Mouse (Mus musculus) limb, embryonic 14.5 days (tissue): ENCODE measurements at regions not wholly inside any gene's neighbourhood (a gene's known extent, or its start where the extent isn't known, plus 50 kb on each side); places are given as distances from the start of the nearest gene placed in this dataset.

ENCODE experiments used
- ATAC-seq: fragments of 200-750 bp; cut with Nextera tagmentation; 2 replicates; pipeline ENCODE4 v1.8.0; 2017; ENCODE audit warnings: low read depth, moderate number of reproducible peaks, moderate TSS enrichment; ENCODE audit not compliant: low FRiP score
- DNase-seq: peaks from one replicate; pipeline ENCODE4 v3.0.0-alpha.2; 2015; ENCODE audit warnings: low spot score
- H3K27ac ChIP-seq: fragments of 300-500 bp; sonication (generic); replicated peaks from 2 replicates; pipeline ENCODE4 v1.5.1; 2014; ENCODE audit warnings: low read depth, mild to moderate bottlenecking, low read length, moderate library complexity, mixed read lengths
- H3K27me3 ChIP-seq: fragments of 300-500 bp; sonication (generic); 2 replicates; pipeline ENCODE4 v1.6.1; 2014; ENCODE audit warnings: low read length, mixed read lengths; ENCODE audit not compliant: control insufficient read depth, insufficient read depth
- H3K36me3 ChIP-seq: fragments of 300-500 bp; sonication (generic); 2 replicates; pipeline ENCODE4 v1.6.1; 2014; ENCODE audit warnings: mild to moderate bottlenecking, low read length, moderate library complexity, mixed read lengths; ENCODE audit not compliant: control insufficient read depth, insufficient read depth
- H3K4me1 ChIP-seq: fragments of 300-500 bp; sonication (generic); 2 replicates; pipeline ENCODE4 v1.6.1; 2014; ENCODE audit warnings: antibody characterized with exemption, low read length, mixed read lengths; ENCODE audit not compliant: control insufficient read depth, insufficient read depth
- H3K4me2 ChIP-seq: fragments of 300-500 bp; sonication (generic); replicated peaks from 2 replicates; pipeline ENCODE4 v1.6.1; 2014; ENCODE audit warnings: low read depth, mild to moderate bottlenecking, low read length, moderate library complexity; ENCODE audit not compliant: severe bottlenecking
- H3K4me3 ChIP-seq: fragments of 300-500 bp; sonication (generic); replicated peaks from 2 replicates; pipeline ENCODE4 v1.5.1; 2014; ENCODE audit warnings: low read length
- H3K9ac ChIP-seq: fragments of 300-500 bp; sonication (generic); 2 replicates; pipeline ENCODE4 v1.6.1; 2014; ENCODE audit warnings: mild to moderate bottlenecking, low read depth, low read length, moderate library complexity; ENCODE audit not compliant: severe bottlenecking
- H3K9me3 ChIP-seq: fragments of 300-500 bp; sonication (generic); 2 replicates; pipeline ENCODE4 v1.6.1; 2016; ENCODE audit warnings: low read length; ENCODE audit not compliant: control insufficient read depth
- POLR2A ChIP-seq: fragments of 200-500 bp; IDR thresholded peaks from 2 replicates; pipeline ENCODE4 v1.8.0; 2012; ENCODE audit warnings: inconsistent platforms, mild to moderate bottlenecking, moderate library complexity, borderline replicate concordance; ENCODE audit not compliant: insufficient read depth, insufficient read length; ENCODE audit errors: extremely low read depth
- WGBS: fragments of 180-500 bp; shearing (Covaris S2); extraction: QIAGEN DNeasy Blood & Tissue Kit; methylation state at CpG from one replicate; pipeline ENCODE4 v1.1.7; 2014; 5-methylcytosine and 5-hydroxymethylcytosine counted together

DNA sequence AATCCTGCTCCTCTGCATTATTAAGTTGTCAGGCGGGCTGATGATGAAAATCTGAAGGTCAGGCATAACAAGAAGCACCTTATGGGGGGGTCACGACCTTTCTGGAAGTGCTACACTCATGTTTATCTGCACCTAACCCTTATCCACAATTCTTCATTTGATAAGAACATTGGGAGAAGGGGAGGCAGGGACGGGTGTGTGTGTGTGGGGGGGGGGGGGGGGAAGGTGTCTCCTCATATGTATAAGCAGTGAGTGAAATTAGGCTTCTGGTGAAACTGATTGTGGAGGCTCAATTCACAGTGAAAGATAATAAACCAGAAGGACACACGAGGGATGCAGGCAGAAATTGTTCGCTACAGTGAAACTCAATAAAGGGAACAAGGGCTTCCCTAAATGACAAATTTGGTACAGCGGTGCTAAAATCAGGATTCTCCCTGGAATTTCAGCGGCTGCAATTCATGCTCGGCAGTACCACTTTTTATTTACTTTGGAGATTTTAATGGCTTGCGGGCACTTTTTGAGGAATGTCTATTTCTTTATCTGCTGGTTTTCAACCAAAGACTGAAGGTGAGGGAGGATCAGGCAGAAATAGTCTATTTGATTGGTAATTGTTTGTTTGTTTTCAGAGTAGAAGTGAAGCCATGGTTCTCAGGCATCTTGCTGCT, 327.2 kb downstream of the Gm10295 start:
- no peak for ATAC-seq
- Histone ChIP-seq H3K27ac (no peak overlapping the region), H3K9ac (peak overlapping the region; percentile 47; the same call in 1 of the 2 replicates), H3K4me2 (peak overlapping the region; percentile 49), H3K36me3 (no peaks in the 10 kb centered on the region), H3K9me3 (no peaks in the 10 kb centered on the region), H3K4me3 (peak overlapping the region; percentile 26), H3K4me1 (peaks cover 12% of the 10 kb centered on the region; the same call in 1 of the 2 replicates), H3K27me3 (no peaks in the 10 kb centered on the region)
- 12% methylated on average over 9 of the region's 9 CpGs for whole genome bisulfite sequencing
- no peak for DNase-seq
- TF ChIP-seq POLR2A, result no peak

GRCm38 (mm10) chr7:71023253-71023945, 327.9 kb downstream of the Gm10295 start:
- no peak overlapping the region for H3K27ac ChIP-seq
- 8% methylated on average over 16 of the region's 16 CpGs for WGBS
- DNase-seq, result no peak
- no peaks in the 10 kb centered on the region for H3K9me3 ChIP-seq
- TF ChIP-seq POLR2A, result no peak
- peak overlapping the region; percentile 26 for H3K4me3 ChIP-seq
- no peaks in the 10 kb centered on the region for H3K36me3 ChIP-seq
- peak overlapping the region; percentile 47 for H3K9ac ChIP-seq
- H3K27me3 ChIP-seq, result no peaks in the 10 kb centered on the region
- peaks cover 12% of the 10 kb centered on the region; the same call in 1 of the 2 replicates for H3K4me1 ChIP-seq
- H3K4me2 ChIP-seq, result peak overlapping the region; percentile 49
- no peak for ATAC-seq
